Mouse (Mus musculus) cerebellum, postnatal 10 days (tissue): ENCODE measurements at regions not wholly inside any gene's neighbourhood (a gene's known extent, or its start where the extent isn't known, plus 50 kb on each side); places are given as distances from the start of the nearest gene placed in this dataset.
"Not testable (repeated sequence)": the region's sequence is repeated elsewhere in the genome, so short reads cannot be mapped to it uniquely, and the experiment has no call there.

Experiments used
- DNase-seq, 2 experiments: peaks; one replicate each; pipeline ENCODE4 v3.0.0; 2021; ENCODE audit warnings: mixed read lengths in 2 of 2

GRCm38 (mm10) chr12:71532708-71533450, 223.2 kb downstream of the Dact1 start:
- DNase-seq: peak in 1 of 2 experiments; percentile 31

GRCm38 (mm10) chr12:71533701-71534100, 224.0 kb downstream of the Dact1 start:
- DNase-seq: no peak

GRCm38 (mm10) chr12:71534199-71534598, 224.5 kb downstream of the Dact1 start:
- DNase-seq: no peak

- no peak for DNase-seq
Observed at GRCm38 (mm10) chr12:71535251-71535650, 225.6 kb downstream of the Dact1 start.

- not testable (repeated sequence) for DNase-seq
Observed at GRCm38 (mm10) chr12:71535831-71536230, 226.1 kb downstream of the Dact1 start.

GRCm38 (mm10) chr12:71538691-71539090, 229.0 kb downstream of the Dact1 start:
- no peak for DNase-seq

GRCm38 (mm10) chr12:71540279-71540678, 230.6 kb downstream of the Dact1 start:
- DNase-seq: no peak

- DNase-seq: no peak
Observed at GRCm38 (mm10) chr12:71541961-71542360, 232.3 kb downstream of the Dact1 start.

GRCm38 (mm10) chr12:71543571-71544119, 234.0 kb downstream of the Dact1 start:
- DNase-seq: peak; percentile 32 to 60

GRCm38 (mm10) chr12:71544401-71545159, 234.9 kb downstream of the Dact1 start:
- DNase-seq: no peak

GRCm38 (mm10) chr12:71546523-71547265, 237.0 kb downstream of the Dact1 start:
- DNase-seq: no peak

GRCm38 (mm10) chr12:71549336-71549735, 239.7 kb downstream of the Dact1 start:
- peak; percentile 65 to 69 for DNase-seq

GRCm38 (mm10) chr12:71554212-71554611, 244.5 kb downstream of the Dact1 start:
- no peak for DNase-seq

- no peak for DNase-seq
Observed at GRCm38 (mm10) chr12:71561259-71561658, 251.6 kb downstream of the Dact1 start.

- no peak for DNase-seq
Observed at GRCm38 (mm10) chr12:71561918-71562572, 252.4 kb downstream of the Dact1 start.

- no peak for DNase-seq
Observed at GRCm38 (mm10) chr12:71563219-71563618, 253.5 kb downstream of the Dact1 start.

- DNase-seq: no peak
Observed at GRCm38 (mm10) chr12:71566371-71566770, 256.7 kb downstream of the Dact1 start.

GRCm38 (mm10) chr12:71568251-71568650, 258.6 kb downstream of the Dact1 start:
- no peak for DNase-seq

GRCm38 (mm10) chr12:71568880-71569390, 259.3 kb downstream of the Dact1 start:
- DNase-seq: no peak

GRCm38 (mm10) chr12:71569662-71570061, 260.0 kb downstream of the Dact1 start:
- DNase-seq: peak in 1 of 2 experiments; percentile 32

GRCm38 (mm10) chr12:71570116-71570515, 260.4 kb downstream of the Dact1 start:
- no peak for DNase-seq

GRCm38 (mm10) chr12:71572833-71573446, 257.9 kb upstream of the Daam1 start:
- no peak for DNase-seq
